Mouse (Mus musculus) hindbrain, embryonic 16.5 days (tissue): ENCODE results near the gene Tnfaip3. TPM values are rescaled to one million over a fixed set of nuclear protein-coding genes. Genes with fewer than 3 reads are reported as not detected.

Source experiments
- ATAC-seq: fragments of 200-750 bp; cut with Nextera tagmentation; 2 replicates; pipeline ENCODE4 v1.8.0; 2017; ENCODE audit warnings: moderate TSS enrichment, moderate library complexity
- H3K27ac ChIP-seq: fragments of 300-500 bp; sonication (generic); 2 replicates; pipeline ENCODE4 v1.5.1; 2014; ENCODE audit warnings: low read depth, mild to moderate bottlenecking, control low read depth, low read length, moderate library complexity
- H3K27me3 ChIP-seq: fragments of 300-500 bp; sonication (generic); replicated peaks from 2 replicates; pipeline ENCODE4 v1.6.1; 2014; ENCODE audit warnings: low read length; ENCODE audit not compliant: control insufficient read depth, insufficient read depth
- H3K36me3 ChIP-seq: fragments of 300-500 bp; sonication (generic); 2 replicates; pipeline ENCODE4 v1.6.1; 2014; ENCODE audit warnings: mild to moderate bottlenecking, low read length, moderate library complexity, mixed read lengths; ENCODE audit not compliant: control insufficient read depth, insufficient read depth
- H3K4me1 ChIP-seq: fragments of 300-500 bp; sonication (generic); 2 replicates; pipeline ENCODE4 v1.6.1; 2014; ENCODE audit warnings: low read depth, low read length; ENCODE audit not compliant: control insufficient read depth, insufficient read depth
- H3K4me2 ChIP-seq: fragments of 300-500 bp; sonication (generic); 2 replicates; pipeline ENCODE4 v1.6.1; 2014; ENCODE audit warnings: mild to moderate bottlenecking, low read length, control low read depth, moderate library complexity
- H3K4me3 ChIP-seq: fragments of 300-500 bp; sonication (generic); 2 replicates; pipeline ENCODE4 v1.5.1; 2014; ENCODE audit warnings: mild to moderate bottlenecking, low read length, control low read depth, moderate library complexity
- H3K9ac ChIP-seq: fragments of 300-500 bp; sonication (generic); 2 replicates; pipeline ENCODE4 v1.6.1; 2014; ENCODE audit warnings: low read depth, mild to moderate bottlenecking, control low read depth, low read length, moderate library complexity
- H3K9me3 ChIP-seq: fragments of 300-500 bp; sonication (generic); 2 replicates; pipeline ENCODE4 v1.6.1; 2014; ENCODE audit warnings: mild to moderate bottlenecking, low read length, moderate library complexity; ENCODE audit not compliant: control insufficient read depth
- WGBS: fragments of 180-500 bp; shearing (Covaris S2); extraction: QIAGEN DNeasy Blood & Tissue Kit; methylation state at CpG from one replicate; pipeline ENCODE4 v1.1.7; 2014; 5-methylcytosine and 5-hydroxymethylcytosine counted together
- polyA plus RNA-seq: library from polyadenylated mRNA; unstranded; fragments of >200 nt; fragmentation: Nextera tagmentation; extraction: Ambion mirVana; gene quantifications from 2 replicates; pipeline ENCODE4 v1.2.1, GENCODE M21; 2015

The Tnfaip3 gene
- 2.9 and 3.0 TPM in 2 replicates for polyA plus RNA-seq

DNA sequence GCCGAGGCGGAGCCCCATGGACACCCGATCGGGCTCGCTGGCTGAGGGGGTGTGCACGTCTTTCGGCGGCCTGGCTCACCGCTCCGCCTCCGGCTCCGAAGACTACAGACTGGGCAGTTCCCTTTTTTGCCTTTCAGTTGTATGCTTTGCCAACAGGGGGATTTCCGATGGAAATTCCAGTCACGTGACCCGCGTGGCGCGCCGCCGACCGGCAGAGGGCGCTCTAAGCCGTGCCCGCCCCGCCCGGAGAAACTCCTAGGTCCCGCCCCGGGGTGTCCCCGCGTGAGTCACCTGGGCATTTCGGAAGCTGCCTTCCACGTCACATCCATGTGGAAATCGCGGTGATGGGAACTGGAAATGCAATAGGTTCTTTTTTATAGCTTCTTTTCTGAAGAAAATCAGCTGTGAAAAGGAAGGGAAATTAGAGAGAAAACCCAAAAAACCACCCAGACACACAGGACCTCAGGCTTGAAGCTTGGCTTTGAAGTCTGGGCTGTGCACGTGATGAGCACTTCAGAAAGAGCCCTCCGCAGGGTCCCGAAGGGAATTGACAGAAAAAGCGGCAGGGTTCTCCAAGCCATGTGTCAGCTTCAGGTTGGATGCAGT, at the start of gene Tnfaip3:
Gene Tnfaip3 (minus strand): TSS at position 401 of the 606 bp plus-strand sequence.
- Histone ChIP-seq H3K27ac (peak within 1 kb of the TSS; percentile 71; the same call in 1 of the 2 replicates), H3K27me3 (no peaks in the 10 kb centered on the region), H3K9ac (peak within 1 kb of the TSS; percentile 86), H3K36me3 (no peaks in the 10 kb centered on the region), H3K9me3 (no peaks in the 10 kb centered on the region), H3K4me2 (peak within 1 kb of the TSS; percentile 90), H3K4me3 (peak within 1 kb of the TSS; percentile 85), H3K4me1 (peaks cover 5% of the 10 kb centered on the region; the same call in 1 of the 2 replicates)
- 1% methylated on average over 36 of the region's 38 CpGs for WGBS
- peak; percentile 96 for ATAC-seq

DNA sequence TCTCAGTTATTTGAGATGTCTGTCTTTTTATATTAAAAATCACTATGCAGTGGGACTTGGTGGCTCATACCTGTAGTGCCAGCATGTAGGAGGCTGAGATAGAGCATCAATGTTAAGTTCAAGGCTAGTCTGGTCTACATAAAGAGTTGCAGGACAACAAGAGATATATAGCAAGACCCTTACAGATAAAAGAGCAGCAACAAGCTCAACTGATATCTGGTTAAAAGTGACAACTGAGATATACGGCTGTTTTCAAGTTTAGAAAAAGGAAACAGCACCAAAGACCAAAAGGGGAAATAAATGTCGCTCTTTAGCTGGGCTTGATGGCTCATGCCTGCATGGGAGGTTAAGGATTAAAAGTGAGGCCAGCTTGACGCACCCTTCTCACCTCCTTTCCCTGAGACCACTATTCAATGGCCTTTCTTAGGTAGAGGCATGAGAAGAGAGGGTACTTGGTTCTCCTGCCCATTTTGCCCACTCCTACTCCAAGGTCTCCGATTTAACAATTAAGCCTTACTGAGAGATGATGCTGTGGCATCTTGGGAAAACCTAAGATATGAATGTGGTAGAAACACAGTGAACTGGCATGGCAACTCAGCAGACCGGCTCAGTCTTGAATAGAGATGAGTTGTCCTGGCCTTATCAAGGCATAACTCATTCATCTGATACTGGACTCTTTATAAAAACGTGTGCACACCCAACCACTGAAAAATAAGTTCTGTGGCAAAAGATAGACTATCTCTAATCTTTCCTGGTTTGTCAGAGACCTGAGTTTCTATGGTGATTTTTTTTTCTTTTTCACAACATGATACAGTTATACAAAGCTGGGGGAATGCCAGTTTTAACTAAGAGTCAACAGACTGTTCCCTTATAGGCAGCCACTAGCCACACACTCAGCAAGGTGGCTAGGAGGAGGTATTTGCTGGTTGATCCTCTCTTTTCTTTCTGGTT, 49.5 kb upstream of the Tnfaip3 start:
- no peaks in the 10 kb centered on the region for H3K4me1 ChIP-seq
- H3K27me3 ChIP-seq: no peaks in the 10 kb centered on the region
- 86% methylated on average over 6 of the region's 6 CpGs for WGBS
- no peak overlapping the region for H3K4me3 ChIP-seq
- no peak overlapping the region for H3K27ac ChIP-seq
- no peak for ATAC-seq
- no peaks in the 10 kb centered on the region for H3K36me3 ChIP-seq
- H3K4me2 ChIP-seq: no peak overlapping the region
- no peak overlapping the region for H3K9ac ChIP-seq
- no peaks in the 10 kb centered on the region for H3K9me3 ChIP-seq

DNA sequence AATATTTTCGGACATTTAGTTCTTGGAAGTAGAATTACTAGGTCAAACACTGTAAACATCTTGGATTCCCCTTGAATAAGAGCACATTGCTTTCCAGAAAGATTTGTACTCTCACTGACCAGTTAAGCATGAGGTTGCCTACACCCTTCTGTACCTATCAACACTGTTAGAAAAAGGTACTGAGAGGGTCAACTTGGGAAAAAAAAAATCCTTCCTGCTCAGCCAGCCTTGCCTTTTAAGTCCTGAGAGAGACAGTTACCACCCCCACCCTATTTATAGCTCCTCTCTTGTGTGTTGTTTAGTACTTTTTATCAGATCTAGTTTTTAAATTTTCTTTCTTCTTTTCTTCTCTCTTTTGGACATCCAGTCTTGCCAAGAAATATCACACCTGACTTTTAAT, 48.2 kb upstream of the Tnfaip3 start:
- Histone ChIP-seq H3K27ac (no peak overlapping the region), H3K36me3 (no peaks in the 10 kb centered on the region), H3K4me2 (no peak overlapping the region), H3K9me3 (no peaks in the 10 kb centered on the region), H3K27me3 (no peaks in the 10 kb centered on the region), H3K4me3 (no peak overlapping the region), H3K9ac (no peak overlapping the region), H3K4me1 (no peaks in the 10 kb centered on the region)
- no peak for ATAC-seq
- 82% methylated on average over 1 of the region's 1 CpGs for WGBS

DNA sequence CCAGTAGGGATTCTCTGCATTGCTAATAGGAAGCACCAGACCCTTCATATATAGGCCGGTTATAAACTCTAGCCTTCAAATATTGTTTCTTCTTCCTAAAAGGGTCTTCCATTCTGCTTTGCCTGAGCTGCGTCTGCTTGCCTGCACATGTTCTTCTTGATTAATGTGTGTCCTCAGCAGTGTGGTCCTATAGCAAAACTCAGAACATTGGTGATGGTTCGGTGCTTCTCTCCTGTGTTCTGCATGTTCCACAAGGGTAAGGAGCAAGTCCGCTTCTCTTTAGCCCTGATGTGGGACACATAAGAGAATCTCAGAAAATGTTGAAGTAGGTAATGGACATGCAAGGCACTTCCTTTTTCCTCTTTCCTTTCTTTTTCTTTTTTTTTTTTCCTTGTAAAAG, 47.8 kb upstream of the Tnfaip3 start:
- Histone ChIP-seq H3K4me3 (no peak overlapping the region), H3K4me2 (no peak overlapping the region), H3K9me3 (no peaks in the 10 kb centered on the region), H3K27me3 (no peaks in the 10 kb centered on the region), H3K27ac (no peak overlapping the region), H3K36me3 (no peaks in the 10 kb centered on the region), H3K4me1 (no peaks in the 10 kb centered on the region), H3K9ac (no peak overlapping the region)
- WGBS: 87% methylated on average over 4 of the region's 4 CpGs
- no peak for ATAC-seq

DNA sequence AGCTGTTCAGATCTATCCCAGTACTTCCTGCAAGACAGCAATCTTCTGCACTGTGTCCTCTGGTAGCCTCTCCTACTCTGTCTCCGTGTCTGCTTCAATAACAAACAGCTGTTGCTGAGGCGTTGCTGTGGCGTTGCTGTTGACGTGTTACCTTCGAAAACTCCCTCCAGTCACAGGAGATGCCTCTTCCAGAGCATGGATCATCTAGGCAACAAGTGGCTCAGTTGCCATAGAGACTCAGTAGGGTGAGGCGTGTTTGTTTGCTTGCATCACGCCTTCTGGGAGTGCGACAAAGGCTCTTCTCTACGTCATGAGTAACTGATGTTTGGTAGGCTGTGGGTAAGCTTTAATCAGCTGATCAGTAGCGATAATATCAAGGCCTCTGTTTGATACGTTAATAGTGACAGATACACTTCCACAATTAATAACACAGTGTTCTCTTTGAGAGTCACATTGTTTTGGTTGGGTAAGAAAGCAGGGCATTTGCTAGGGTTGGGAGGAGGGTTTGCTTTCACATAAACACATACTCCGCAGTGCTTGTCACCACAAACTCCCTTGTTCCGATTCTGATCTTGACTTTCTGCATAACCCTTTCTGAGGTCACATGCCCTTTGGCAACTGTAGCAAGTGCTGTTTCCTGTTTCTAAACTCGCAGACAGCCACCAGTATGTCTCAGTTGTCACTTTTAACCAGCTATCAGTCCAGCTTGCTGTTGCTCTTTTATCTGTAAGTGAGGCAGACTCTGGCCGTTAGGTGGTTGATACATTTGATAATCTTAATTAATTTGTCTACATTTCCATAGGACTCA, 46.8 kb upstream of the Tnfaip3 start:
- no peak for ATAC-seq
- Histone ChIP-seq H3K27me3 (no peaks in the 10 kb centered on the region), H3K9me3 (no peaks in the 10 kb centered on the region), H3K36me3 (no peaks in the 10 kb centered on the region), H3K4me3 (no peak overlapping the region), H3K27ac (no peak overlapping the region), H3K4me1 (no peaks in the 10 kb centered on the region), H3K9ac (no peak overlapping the region), H3K4me2 (no peak overlapping the region)
- 60% methylated on average over 15 of the region's 15 CpGs for WGBS

DNA sequence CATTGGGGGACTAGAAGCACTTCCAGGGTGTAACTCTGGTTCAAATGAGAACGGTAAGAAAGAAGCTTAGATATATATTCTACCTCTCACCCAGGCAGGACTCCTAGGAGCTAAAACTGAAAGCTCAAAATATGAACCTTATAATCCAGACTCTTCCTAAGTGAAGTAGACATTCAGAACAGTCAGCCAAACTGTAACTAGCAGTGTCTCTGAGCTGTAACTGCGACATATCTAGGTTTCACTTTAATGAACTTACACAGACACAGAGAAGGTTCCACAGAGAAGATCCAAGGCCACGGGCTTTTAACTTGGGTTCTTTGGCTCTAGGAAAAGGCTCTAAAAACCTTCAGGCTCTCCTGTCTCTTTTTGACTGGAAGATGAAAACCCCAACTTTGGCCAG, 45.7 kb upstream of the Tnfaip3 start:
- no peaks in the 10 kb centered on the region for H3K27me3 ChIP-seq
- no peaks in the 10 kb centered on the region for H3K36me3 ChIP-seq
- no peak overlapping the region for H3K4me2 ChIP-seq
- no peak for ATAC-seq
- H3K9ac ChIP-seq: no peak overlapping the region
- no peaks in the 10 kb centered on the region for H3K4me1 ChIP-seq
- 91% methylated on average over 3 of the region's 3 CpGs for WGBS
- no peak overlapping the region for H3K4me3 ChIP-seq
- H3K9me3 ChIP-seq: no peaks in the 10 kb centered on the region
- no peak overlapping the region for H3K27ac ChIP-seq

DNA sequence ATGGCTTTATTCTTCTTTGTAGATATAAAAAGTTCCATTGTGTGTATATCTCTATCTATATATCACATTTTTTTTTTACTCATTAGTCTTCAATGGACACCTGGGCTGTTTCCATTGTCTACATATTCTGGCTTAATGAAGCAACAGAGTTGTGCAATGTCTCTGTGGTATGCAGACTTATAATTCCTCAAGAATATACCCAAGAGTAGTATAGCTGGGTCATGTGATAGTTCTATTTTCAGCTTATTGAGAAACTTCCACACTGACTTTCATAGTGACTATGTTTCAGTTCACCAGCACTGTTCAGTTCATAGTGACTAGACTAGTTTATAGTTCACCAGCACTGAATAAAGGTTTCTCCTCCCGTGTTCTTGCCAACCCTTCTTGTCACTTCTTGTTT, 38.1 kb upstream of the Tnfaip3 start:
- H3K9me3 ChIP-seq: no peaks in the 10 kb centered on the region
- no peak overlapping the region for H3K27ac ChIP-seq
- no peak overlapping the region for H3K9ac ChIP-seq
- no peak overlapping the region for H3K4me2 ChIP-seq
- H3K4me3 ChIP-seq: no peak overlapping the region
- ATAC-seq: no peak
- H3K27me3 ChIP-seq: no peaks in the 10 kb centered on the region
- H3K4me1 ChIP-seq: no peaks in the 10 kb centered on the region
- 76% methylated on average over 1 of the region's 1 CpGs for WGBS
- no peaks in the 10 kb centered on the region for H3K36me3 ChIP-seq

DNA sequence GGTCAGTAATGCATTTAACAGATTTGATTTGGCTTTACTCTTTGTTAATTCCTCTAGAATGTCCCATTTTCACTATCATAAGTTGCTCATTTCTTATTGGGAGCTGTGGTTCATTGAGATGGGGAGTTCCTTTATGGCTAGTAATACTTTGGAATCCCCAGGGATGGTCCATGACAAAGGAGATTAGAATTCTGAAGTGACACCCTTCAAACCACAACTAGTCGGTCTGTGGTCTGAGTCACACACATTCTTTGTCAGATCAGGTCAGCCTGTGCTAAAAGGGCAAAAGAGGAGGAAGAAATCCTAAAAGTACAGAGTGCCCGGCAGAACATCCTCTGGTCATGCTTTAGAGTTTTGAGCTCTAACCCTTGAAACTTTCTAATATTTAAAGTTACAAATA, 30.5 kb upstream of the Tnfaip3 start:
- ATAC-seq: no peak
- Histone ChIP-seq H3K4me3 (no peak overlapping the region), H3K27ac (no peak overlapping the region), H3K36me3 (no peaks in the 10 kb centered on the region), H3K9me3 (no peaks in the 10 kb centered on the region), H3K9ac (no peak overlapping the region), H3K4me2 (no peak overlapping the region), H3K27me3 (no peaks in the 10 kb centered on the region), H3K4me1 (no peaks in the 10 kb centered on the region)
- 61% methylated on average over 2 of the region's 2 CpGs for WGBS
